Mouse (Mus musculus) E14TG2a.4 (cell line): ENCODE results near the gene Gpr25.

Experiments
- CTCF ChIP-seq: conservative IDR thresholded peaks from 2 replicates; pipeline ENCODE4 v1.5.1; 2014; ENCODE audit warnings: low read length
- POU5F1 ChIP-seq: IDR thresholded peaks from 2 replicates; pipeline ENCODE4 v1.6.1; 2014; ENCODE audit warnings: low read length, borderline replicate concordance

DNA sequence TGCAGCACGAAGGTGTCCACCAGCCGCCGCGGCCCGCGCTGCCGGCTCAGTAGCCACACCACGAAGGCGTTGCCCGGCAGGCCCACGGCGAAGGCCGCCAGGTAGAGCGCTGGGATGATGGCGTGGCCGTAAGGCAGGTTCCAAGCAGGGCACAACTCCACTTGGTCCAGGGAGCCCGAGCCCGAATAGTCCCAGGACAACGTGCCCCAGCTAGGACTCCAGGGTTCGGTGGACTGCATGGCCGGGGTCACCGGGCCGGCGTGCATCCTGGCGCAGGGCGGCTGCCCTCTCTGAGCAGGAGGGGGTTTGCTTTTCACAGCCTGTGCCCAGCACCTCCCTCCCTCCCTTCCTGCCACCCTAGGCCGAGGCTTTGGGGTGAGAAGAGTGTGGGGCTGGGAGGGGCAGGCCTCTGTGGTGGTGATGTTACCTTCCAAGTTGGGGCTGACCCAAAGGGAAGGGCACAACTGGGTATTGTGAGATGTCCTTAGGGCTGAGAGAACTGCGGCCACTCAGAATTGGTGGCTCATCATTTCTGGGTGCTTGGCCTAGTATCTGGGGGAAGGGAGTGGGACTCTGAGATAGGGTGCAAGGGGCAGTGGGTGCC lies at the start of gene Gpr25:
- TF ChIP-seq CTCF (no peak), POU5F1 (no peak)
